Comparison of ENCODE assay signal across 8 mouse cellular contexts in genomic region chr8:94976651-94977417, GRCm38 (mm10). TPM values are rescaled to one million over a fixed set of nuclear protein-coding genes. Genes with fewer than 3 reads are reported as not detected.
DNase-seq lines count a peak whose midpoint lies in the region; ATAC-seq lines count a peak whose summit lies in the region.

No protein-coding gene starts in this region.

- DNase-seq in heart, postnatal 36 days = no peak
- DNase-seq in forebrain, embryonic 14.5 days (ENCODE audit: low spot score) = no peak
- DNase-seq in kidney, postnatal 36 days = peak; percentile 91 to 94
- DNase-seq in midbrain, embryonic 10.5 days (ENCODE audit: low spot score) = no peak
- DNase-seq in urinary bladder, postnatal 36 days (ENCODE audit: low spot score in 2 of 2) = peak; percentile 64 to 67
- DNase-seq in cerebellum, adult 9-10 months = no peak
- DNase-seq in cerebellum, postnatal 4 days (ENCODE audit: low spot score in 2 of 2) = no peak

- peak overlapping the region; percentile 7 to 19; a peak in 2 of 4 replicates for H3K4me3 ChIP-seq in heart, embryonic 14.5 days (ENCODE audit: control insufficient read depth in 1 of 2, insufficient read depth in 1 of 2, low read depth in 1 of 2, low read length in 2 of 2)
- H3K4me3 ChIP-seq in forebrain, embryonic 14.5 days (ENCODE audit: low read depth, low read length) = no peak overlapping the region
- H3K4me3 ChIP-seq in midbrain, embryonic 10.5 days = peak overlapping the region; percentile 1

- no peaks in the 10 kb centered on the region for H3K36me3 ChIP-seq in heart, embryonic 14.5 days (ENCODE audit: control insufficient read depth, insufficient read depth, low read length)
- H3K36me3 ChIP-seq in forebrain, embryonic 14.5 days (ENCODE audit: control insufficient read depth, insufficient read depth, low read length) = no peaks in the 10 kb centered on the region
- H3K36me3 ChIP-seq in midbrain, embryonic 10.5 days = no peaks in the 10 kb centered on the region

- H3K27me3 ChIP-seq in heart, embryonic 14.5 days (ENCODE audit: control insufficient read depth, insufficient read depth, low read length) = peaks cover 11% of the 10 kb centered on the region
- no peaks in the 10 kb centered on the region for H3K27me3 ChIP-seq in forebrain, embryonic 14.5 days (replicated peaks; ENCODE audit: control insufficient read depth, insufficient read depth, low read length)
- H3K27me3 ChIP-seq in midbrain, embryonic 10.5 days (ENCODE audit: low read depth, poor library complexity, severe bottlenecking) = peaks cover 52% of the 10 kb centered on the region

- no peak overlapping the region for H3K27ac ChIP-seq in heart, embryonic 14.5 days (replicated peaks in 1 of 2; ENCODE audit: control insufficient read depth in 1 of 2, insufficient read depth in 1 of 2, low read depth in 2 of 2, low read length in 2 of 2)
- H3K27ac ChIP-seq in forebrain, embryonic 14.5 days (ENCODE audit: low read depth, low read length) = no peak overlapping the region
- peak overlapping the region; percentile 52 for H3K27ac ChIP-seq in midbrain, embryonic 10.5 days (replicated peaks)

- H3K4me1 ChIP-seq in heart, embryonic 14.5 days (ENCODE audit: control insufficient read depth in 2 of 2, insufficient read depth in 2 of 2, low read length in 2 of 2) = peaks cover 7 to 18% of the 10 kb centered on the region in 2 experiments; a peak in 3 of 4 replicates
- peaks cover 27% of the 10 kb centered on the region for H3K4me1 ChIP-seq in forebrain, embryonic 14.5 days (ENCODE audit: control insufficient read depth, insufficient read depth, low read length)
- peaks cover 43% of the 10 kb centered on the region for H3K4me1 ChIP-seq in midbrain, embryonic 10.5 days

- 0 out of 2 replicates have a peak overlapping the region, but pooled peaks have one; percentile 10 for H3K9ac ChIP-seq in heart, embryonic 14.5 days (ENCODE audit: low read length)
- peak overlapping the region; percentile 3; the same call in 1 of the 2 replicates for H3K9ac ChIP-seq in forebrain, embryonic 14.5 days (ENCODE audit: low read length)

- H3K9me3 ChIP-seq in heart, embryonic 14.5 days (ENCODE audit: control insufficient read depth, low read length) = no peaks in the 10 kb centered on the region
- no peaks in the 10 kb centered on the region for H3K9me3 ChIP-seq in forebrain, embryonic 14.5 days (replicated peaks; ENCODE audit: control insufficient read depth, low read length)
- no peaks in the 10 kb centered on the region for H3K9me3 ChIP-seq in midbrain, embryonic 10.5 days (replicated peaks)

- WGBS in heart, embryonic 14.5 days = 21% methylated on average over 17 of the region's 17 CpGs
- 24% methylated on average over 17 of the region's 17 CpGs for WGBS in forebrain, embryonic 14.5 days
- 20% methylated on average over 17 of the region's 17 CpGs for WGBS in midbrain, embryonic 10.5 days

- intact Hi-C loops in heart, postnatal 36 days (cut with DNase I) = no loop called here

- ATAC-seq in heart, embryonic 14.5 days (ENCODE audit: insufficient number of reproducible peaks, insufficient read depth, low FRiP score, low read depth) = no peak
- ATAC-seq in forebrain, embryonic 14.5 days = no peak

- H3K4me2 ChIP-seq in heart, embryonic 14.5 days (ENCODE audit: low read length) = peak overlapping the region; percentile 58
- peak overlapping the region; percentile 18 for H3K4me2 ChIP-seq in forebrain, embryonic 14.5 days (ENCODE audit: low read length)

RNA-seq across cellular contexts. Expression of gene Adgrg1, which starts 2.3 kb away (rescaled TPM):
- polyA plus RNA-seq in heart, embryonic 14.5 days (2014; fragmentation: Nextera tagmentation; extraction: Ambion mirVana) = 2.7 and 2.9 TPM in 2 replicates
- total RNA-seq in heart, postnatal 36 days (2021) = 10 to 100 TPM; 42.5 to 62.0 TPM
- 145 and 157 TPM in 2 replicates for polyA plus RNA-seq in forebrain, embryonic 14.5 days (2014; fragmentation: Nextera tagmentation; extraction: Ambion mirVana)
- 116 and 163 TPM in 2 replicates for polyA plus RNA-seq in midbrain, embryonic 10.5 days (2016; fragmentation: Nextera tagmentation; extraction: Ambion mirVana)

RNA-seq across cellular contexts. Expression of gene Adgrg3, which starts 40.7 kb away (rescaled TPM):
- polyA plus RNA-seq in heart, embryonic 14.5 days (2014; fragmentation: Nextera tagmentation; extraction: Ambion mirVana) = 3.4 and 3.7 TPM in 2 replicates
- 1 to 10 TPM; 1.9 to 2.1 TPM for total RNA-seq in heart, postnatal 36 days (2021)
- 1.2 TPM in 2 replicates for polyA plus RNA-seq in forebrain, embryonic 14.5 days (2014; fragmentation: Nextera tagmentation; extraction: Ambion mirVana)
- 3.8 and 3.9 TPM in 2 replicates for polyA plus RNA-seq in midbrain, embryonic 10.5 days (2016; fragmentation: Nextera tagmentation; extraction: Ambion mirVana)

RNA-seq across cellular contexts. Expression of gene Adgrg5, which starts 53.3 kb away (rescaled TPM):
- 0.07 and 0.23 TPM in 2 replicates for polyA plus RNA-seq in heart, embryonic 14.5 days (2014; fragmentation: Nextera tagmentation; extraction: Ambion mirVana)
- under 1 TPM; 0.24 to 0.31 TPM for total RNA-seq in heart, postnatal 36 days (2021)
- polyA plus RNA-seq in forebrain, embryonic 14.5 days (2014; fragmentation: Nextera tagmentation; extraction: Ambion mirVana) = not detected in 2 replicates
- 0.36 and 0.74 TPM in 2 replicates for polyA plus RNA-seq in midbrain, embryonic 10.5 days (2016; fragmentation: Nextera tagmentation; extraction: Ambion mirVana)

RNA-seq across cellular contexts. Expression of gene Ccdc102a, which starts 58.9 kb away (rescaled TPM):
- 20.8 and 25.8 TPM in 2 replicates for polyA plus RNA-seq in heart, embryonic 14.5 days (2014; fragmentation: Nextera tagmentation; extraction: Ambion mirVana)
- 1 to 10 TPM; 6.8 to 6.9 TPM for total RNA-seq in heart, postnatal 36 days (2021)
- 6.9 and 7.9 TPM in 2 replicates for polyA plus RNA-seq in forebrain, embryonic 14.5 days (2014; fragmentation: Nextera tagmentation; extraction: Ambion mirVana)
- 13.0 and 13.1 TPM in 2 replicates for polyA plus RNA-seq in midbrain, embryonic 10.5 days (2016; fragmentation: Nextera tagmentation; extraction: Ambion mirVana)

Comparison
In these comparisons a context has a peak if more than half of its experiments do, and no peak if none do; other contexts are left out.
1. DNase-seq: peak in kidney, postnatal 36 days (2 of 2) and urinary bladder, postnatal 36 days (2 of 2); none in heart, postnatal 36 days (0 of 2), forebrain, embryonic 14.5 days (single experiment), midbrain, embryonic 10.5 days (single experiment), cerebellum, adult 9-10 months (single experiment) and cerebellum, postnatal 4 days (0 of 2).
2. RNA of gene Adgrg1, which starts 2.3 kb away (polyA plus RNA-seq): 145 to 157 TPM in forebrain, embryonic 14.5 days and 116 to 163 TPM in midbrain, embryonic 10.5 days; 2.7 to 2.9 TPM in heart, embryonic 14.5 days; every median in the first group is over 10 times any median in the second.